Mouse (Mus musculus) megakaryocyte, adult 5-6 weeks (primary cell): Measurements from ENCODE around the gene Grem1. TPM values are rescaled to one million over a fixed set of nuclear protein-coding genes. Genes with fewer than 3 reads are reported as not detected.

Experiments used
- ATAC-seq: 2 replicates; pipeline ENCODE4 v1.8.0; 2016; ENCODE audit warnings: mild to moderate bottlenecking, inconsistent platforms; ENCODE audit not compliant: poor library complexity, severe bottlenecking
- total RNA-seq, 2 experiments: library from RNA; stranded (forward) in 1 of 2; stranded (reverse) in 1 of 2; fragments of 153-499, 151-499 nt in 1 of 2; fragments of 221-1000, 200-1000 nt in 1 of 2; gene quantifications; 2 replicates each; pipeline versions ENCODE4 v1.2.3 to v1.2.4; 2015 to 2017

Gene Grem1
- total RNA-seq (2015) (not detected in 2 replicates), total RNA-seq (2017) (0.15 TPM in 1 of 2 replicates, not detected in the other)

DNA sequence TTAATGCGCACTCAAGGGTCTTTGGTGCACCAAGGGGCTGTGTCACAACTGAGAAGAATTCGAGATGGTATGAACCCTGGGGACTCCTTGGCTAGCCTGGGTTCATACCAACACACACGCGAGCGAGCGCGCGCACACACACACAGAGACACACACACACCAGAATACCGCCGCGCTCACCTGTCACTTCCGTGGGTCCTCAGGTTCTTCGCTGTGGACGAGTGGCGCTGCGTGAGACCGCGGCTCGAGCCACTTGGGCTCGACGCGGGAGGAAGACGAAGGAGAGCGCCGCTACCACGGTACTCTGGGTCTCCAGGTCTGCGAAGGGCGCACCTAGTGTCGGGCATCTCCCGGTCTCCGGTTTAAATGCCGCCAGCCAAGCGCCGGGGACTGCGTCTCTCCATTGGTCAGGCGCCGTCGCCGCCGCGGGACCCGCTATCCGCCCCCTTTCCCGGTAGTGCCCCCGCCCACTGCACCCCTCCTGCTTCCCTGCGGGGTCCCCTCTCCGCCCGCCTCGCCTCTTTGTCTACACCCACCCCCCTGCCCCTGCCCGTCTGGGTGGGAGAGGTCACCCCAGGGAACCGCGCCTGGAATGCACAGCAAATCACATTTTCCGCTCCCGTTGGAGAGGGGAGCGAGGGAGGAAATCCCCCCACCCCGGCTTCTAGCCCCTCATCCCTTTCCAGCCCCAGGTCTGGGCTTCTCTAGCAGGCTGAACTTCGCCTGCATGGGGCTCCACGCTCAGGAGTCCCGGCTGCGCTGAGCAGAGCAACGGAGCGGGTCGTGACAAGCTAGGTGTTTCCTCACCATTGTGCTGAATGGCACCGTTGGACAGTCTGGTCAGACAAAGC lies at the start of gene Grem1:
TSS of gene Grem1 (minus strand) at position 336 of the 851 bp plus-strand sequence.
- ATAC-seq, result no peak

DNA sequence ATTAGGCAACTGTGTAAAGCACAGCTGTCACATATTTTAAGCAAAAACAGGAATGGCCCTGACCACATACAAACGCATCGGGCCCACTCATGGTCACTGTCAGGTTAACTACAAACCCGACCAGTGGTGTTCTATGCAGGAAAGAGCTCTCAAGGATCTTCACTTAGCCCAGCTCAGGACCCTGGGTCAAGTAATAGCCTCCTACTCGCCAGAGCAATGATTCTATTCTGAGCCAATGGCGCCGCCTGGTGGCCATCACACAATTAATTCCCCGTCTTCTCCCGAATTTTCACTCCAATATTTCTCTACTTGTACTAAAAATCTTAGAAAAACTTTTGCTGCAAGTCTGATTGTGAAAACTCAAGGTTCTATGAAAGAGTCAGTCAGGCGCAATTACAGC lies 49.2 kb upstream of the Grem1 start:
- ATAC-seq, result no peak

DNA sequence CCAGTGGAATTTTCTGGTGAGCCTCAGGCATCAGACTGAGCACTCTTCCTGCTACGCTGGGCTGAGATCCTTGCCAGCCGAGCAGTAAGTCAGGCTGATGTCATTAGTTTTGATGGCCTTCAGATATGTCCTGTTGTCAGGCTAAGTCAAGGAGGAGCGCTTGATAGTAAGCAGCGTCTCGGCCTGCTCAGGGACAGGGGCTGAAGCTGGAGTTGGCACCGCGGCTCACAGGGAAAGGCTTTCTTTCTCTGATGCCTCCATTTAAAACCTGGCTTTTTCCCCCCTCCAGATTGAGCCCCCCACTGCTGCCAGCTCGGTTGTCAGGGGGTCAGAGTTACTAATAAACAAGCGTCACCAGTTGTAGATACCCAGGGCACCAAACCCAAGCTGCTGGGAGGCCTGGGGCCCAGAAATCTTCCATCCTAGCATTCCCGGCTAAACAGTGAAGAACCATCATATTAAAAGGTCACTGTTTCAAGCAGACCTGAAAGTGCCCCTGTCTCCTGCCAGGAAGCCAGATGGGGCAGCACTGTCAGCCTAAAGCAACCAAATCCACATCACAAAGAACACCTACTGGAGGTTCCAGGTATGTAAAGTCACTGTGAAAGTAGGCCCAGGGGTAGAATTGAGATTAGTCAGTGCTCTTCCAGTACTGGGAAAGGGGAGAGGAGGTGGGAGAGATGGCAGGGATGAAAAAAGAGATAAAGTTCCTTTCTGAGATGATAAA lies 48.6 kb upstream of the Grem1 start:
- no peak for ATAC-seq

DNA sequence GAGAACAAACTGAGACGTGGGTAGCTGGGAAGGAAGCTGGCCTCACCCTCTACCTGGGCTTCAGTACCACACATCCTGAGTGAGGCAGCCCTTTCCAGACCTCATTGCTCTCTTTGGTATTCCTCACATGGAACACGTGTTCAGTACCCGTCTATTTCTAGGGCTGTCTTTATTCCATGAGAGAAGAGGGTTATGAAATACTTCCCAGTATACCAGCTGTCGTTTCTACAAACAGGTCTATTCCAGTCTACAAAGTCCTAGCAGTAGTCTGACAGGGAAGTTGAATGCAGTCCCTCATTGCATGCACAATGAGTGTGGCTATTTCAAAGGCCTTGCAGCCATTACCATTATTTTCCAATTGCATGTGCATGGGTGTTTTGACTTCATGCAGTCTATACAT lies 47.3 kb upstream of the Grem1 start:
- no peak for ATAC-seq

DNA sequence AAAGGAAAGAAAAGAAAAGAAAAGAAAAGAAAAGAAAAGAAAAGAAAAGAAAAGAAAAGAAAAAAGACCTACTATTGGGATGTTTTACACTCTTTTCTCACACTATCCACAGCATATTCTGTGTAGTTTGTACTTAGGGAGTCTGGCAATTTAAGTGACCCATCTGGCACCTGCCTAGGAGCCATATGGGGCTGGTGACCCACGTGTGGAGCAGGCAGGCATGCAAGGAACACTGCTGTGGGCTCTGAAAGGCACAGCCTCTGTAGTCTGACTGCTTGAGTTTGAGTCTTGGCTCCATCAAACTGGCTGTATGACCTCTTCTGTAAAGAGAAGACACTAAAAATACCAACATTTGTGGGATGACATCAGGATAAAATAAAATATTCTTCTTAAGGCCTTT lies 45.3 kb upstream of the Grem1 start:
- no peak for ATAC-seq

DNA sequence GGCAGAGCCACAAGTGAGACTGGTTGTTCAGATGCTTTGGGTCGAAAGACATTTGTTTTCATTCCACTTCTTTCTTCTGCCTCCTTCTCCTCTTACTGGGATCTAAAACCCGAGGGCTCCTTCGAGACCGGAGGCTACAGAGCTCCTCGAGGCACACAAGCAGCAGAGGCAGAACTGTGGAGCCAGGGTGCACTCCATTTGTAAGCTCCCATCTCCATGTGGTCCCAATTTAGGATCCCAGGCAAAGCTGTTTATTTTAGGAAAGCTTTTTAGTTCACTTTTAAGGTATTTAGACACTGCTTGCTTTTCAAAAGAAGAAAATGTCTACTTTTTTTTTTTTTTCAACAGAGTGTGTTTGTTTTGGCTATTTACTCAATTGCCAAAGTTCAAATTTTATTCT lies 42.4 kb upstream of the Grem1 start:
- no peak for ATAC-seq

DNA sequence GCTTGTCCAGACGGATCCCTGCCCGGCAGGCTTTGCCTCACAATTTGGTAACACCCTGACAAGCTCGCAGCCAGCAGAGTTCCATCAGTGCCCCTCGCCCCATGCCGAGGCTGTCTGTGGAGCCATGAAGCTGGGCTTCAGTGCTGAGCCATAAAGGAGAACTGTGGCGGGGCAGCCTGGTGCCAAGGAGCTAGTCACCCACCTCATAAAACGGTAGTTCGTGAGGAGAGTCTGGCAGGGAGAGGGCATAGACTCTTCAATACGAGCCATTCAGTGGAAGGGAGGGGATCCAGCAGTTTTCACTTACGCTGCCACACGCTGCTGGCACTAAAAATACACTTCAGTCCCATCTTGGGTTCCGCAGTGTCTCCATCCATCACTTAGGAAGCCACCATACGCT lies 40.2 kb upstream of the Grem1 start:
- no peak for ATAC-seq

DNA sequence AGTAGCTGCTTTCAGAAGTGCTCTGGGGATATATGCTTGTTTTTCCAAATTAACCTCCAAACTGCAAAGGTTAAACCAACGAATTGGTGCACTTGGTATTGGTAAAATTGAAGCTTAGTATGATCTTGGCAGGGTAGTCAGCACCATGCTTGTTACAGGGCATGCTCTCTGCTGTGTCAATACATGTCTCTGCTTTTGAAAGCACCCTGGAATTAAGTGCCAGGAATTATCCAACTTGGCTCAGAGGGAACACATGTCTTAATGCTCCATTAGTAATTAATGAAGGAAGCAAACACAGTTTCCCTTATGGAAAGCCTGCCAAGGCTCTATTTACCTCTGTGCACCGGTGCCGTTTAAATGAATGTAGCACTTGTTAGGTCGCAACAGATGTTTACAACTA lies 36.7 kb upstream of the Grem1 start:
- ATAC-seq, result no peak

DNA sequence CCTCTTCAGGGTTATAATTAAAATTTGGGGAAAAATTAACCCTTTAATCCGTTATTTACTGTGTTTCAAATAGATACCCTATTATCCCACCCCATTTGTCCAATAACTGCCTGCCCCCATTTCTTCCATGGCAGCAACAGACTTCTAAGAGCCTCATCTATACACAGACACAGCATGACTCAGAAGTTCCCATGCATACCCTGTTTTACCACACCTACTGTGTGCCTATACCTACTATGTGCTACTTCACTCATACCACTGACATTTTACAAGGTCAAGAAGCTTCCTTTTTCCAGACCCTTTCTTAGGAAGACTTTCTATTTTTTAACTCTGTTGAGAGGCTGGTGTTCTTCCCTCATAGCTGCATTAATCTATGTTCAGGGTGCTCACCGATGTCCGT lies 35.1 kb upstream of the Grem1 start:
- ATAC-seq, result no peak

DNA sequence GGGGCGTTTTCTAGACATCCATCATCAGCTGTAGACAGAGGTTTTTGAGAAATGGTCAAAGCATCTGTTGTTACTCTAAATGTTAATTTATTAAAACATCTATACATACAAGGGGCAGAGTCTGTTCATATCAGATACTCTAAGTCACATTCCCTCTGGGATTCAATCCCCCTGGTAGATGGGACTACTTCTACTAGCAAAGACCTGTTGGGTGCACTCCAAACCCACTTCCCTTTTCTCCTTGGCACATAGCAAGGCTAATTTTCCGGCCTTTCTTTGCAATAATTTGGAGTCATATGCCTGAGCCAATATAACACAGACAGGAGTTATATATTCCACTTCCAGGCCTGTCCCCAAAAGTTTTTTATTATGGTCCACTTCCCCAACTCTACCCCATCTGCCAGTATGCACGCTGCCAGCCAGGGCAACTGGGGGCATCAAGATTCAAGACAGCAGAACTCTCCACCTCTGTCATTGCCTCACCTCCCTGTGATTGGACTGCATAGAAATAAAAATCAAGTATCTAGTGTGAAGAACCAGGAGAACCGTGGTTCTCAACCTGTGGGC lies 30.5 kb upstream of the Grem1 start:
- ATAC-seq, result no peak

DNA sequence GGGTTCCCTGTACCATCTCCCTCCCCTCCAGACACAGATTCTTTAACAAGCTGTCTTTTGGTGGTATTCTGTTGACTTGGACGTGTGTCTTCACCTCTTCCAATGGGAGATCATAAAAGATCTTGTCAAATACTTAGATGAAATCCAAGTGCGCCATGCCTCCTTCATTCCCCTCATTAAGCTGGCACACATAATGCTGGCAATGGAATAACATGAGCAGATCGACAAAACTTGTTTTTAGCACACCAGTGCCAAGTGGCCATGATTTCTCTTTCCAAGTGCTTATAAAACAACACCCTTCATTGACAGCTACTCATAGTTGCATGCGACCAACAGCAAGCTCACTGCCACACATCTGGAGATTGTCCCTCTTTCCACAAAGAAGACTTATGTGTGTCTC lies 29.4 kb upstream of the Grem1 start:
- no peak for ATAC-seq

DNA sequence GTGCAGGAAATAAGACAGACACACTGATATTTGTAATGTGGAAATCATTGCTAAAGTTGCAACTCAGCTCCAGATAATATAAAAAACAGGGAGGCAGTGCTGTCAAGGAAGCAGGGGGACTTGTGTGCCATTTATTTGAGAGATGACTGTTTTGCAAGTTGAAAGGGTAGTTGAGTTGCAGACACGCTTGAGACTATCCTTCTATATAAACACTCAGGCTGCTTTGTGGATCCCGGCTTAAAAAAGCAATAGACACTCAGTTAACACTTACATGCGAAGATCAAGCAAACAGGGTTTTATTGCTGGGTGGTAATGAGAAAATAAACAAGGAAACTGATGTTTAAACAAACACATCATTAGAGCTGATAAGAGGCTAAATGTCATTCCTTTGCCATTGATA lies 26.4 kb upstream of the Grem1 start:
- ATAC-seq, result no peak

DNA sequence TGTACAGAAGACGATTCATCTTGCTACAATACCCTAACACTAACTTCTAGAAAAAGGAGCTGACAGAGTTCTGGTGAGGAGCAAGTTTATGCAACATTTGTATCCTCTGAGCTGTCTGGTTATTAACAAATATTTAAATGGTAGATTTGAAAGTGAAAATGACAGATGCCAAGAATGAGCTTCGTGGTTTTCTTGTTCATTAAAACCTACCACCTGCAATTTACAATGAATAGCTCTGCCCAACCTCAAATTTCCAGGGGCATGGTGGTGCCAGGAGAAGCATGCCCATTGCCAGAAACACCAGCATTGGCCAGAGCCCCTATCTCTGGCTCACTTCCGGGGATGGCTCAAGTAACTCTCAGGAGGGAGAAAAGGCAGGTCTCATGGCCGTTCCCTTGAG lies 23.1 kb upstream of the Grem1 start:
- ATAC-seq, result no peak

DNA sequence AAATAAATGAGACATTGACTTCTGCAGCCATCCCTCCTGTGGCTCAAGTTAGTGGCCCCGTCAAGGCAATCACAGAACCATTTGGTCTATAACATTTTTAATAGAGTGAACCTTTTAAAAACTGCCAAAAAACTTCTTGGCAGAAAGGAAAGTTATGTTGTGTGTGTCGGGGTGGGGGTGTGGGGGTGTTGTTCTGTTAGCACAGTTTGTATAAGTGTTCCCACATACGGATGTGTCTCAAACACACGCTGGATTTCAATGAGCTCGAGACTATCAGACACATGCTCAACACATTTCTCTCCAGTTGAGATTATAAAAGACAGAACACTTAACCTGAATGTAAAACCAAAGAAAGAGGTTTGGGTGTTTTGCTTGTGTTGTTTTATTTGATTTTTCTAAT lies 22.7 kb upstream of the Grem1 start:
- ATAC-seq, result no peak

DNA sequence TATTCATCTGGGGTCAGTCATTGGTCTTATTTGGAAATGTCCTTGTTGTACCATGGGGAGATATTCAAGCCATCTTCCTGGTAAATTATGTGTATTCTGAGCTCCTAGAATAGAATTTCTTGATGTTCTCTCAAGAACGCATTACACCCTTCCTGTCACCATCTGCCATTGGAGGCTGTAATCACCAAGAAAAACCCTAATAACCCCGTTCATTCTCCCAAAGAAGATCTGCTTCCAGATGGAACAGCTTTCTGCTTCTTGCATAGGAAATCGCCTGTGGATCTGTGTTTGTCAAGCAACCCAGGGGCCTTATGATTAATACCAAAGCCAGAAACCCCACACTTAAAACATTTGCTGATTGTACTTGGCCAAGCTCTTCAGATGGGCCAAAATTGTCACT lies 20.9 kb upstream of the Grem1 start:
- no peak for ATAC-seq

DNA sequence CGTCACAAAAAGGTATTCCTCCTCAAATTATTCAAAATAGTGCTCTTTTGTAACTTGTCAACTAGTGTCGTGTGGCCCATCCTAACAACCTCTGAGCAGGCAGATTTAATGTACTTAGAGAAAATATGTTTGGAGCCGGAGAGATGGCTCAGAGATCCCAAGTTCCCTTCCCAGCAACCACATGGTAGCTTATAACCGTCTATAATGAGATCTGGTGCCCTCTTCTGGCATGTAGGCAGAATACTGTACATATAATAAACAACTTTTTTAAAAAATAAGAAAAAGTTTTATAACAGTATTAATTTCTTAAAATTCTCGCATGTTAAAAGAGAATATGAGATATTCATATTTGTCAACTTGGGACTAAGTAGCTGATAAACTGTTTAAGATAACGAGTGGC lies 19.6 kb upstream of the Grem1 start:
- no peak for ATAC-seq

DNA sequence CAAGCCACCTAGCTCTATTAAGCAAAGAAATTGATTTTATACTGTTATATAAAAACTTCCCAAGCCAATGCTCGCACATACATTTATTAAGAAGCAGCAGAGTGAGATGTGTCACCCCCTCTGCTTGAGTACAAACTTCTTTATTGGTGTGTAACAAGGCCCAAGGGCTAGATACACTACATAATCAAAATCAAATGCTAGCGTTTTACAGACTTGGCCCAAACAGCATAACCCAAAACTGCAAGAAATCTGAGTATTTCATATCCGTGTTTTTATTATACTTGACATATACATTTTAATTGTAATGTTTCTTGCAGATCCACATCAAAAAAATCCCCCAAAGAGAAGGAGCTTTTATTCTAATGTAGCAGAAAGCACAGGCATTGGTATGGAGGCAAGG lies 17.9 kb upstream of the Grem1 start:
- no peak for ATAC-seq

DNA sequence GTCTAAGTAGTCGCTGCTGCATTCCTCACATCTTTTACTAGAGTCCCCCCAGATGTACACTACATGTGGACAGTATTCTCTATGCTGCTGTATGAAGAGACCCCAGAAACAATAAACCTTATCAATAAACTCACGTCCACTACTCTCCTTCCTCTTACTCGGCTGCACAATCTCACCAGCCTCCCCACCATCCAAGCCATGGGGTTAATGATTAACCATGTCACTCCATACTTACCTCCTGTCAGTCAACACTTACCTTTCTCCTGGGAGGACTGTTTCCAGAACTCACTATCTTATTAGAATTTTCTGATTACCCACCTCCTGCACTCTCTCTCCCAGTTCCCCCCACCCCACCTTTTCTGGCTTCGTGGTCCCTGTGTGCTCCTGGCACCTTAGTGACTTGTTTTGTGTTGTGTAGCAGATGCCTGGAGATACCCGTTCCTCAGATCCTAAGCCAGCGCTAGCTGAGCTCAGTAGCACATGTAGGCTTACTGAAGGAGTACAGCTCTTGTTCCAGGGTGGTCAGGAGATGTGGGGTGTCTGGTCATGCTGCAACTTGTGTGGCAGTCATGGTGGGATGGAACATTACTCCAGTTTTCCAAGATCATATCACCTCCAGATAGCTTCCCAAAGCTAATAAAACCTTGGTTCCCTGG lies 15.8 kb upstream of the Grem1 start:
- ATAC-seq, result no peak

DNA sequence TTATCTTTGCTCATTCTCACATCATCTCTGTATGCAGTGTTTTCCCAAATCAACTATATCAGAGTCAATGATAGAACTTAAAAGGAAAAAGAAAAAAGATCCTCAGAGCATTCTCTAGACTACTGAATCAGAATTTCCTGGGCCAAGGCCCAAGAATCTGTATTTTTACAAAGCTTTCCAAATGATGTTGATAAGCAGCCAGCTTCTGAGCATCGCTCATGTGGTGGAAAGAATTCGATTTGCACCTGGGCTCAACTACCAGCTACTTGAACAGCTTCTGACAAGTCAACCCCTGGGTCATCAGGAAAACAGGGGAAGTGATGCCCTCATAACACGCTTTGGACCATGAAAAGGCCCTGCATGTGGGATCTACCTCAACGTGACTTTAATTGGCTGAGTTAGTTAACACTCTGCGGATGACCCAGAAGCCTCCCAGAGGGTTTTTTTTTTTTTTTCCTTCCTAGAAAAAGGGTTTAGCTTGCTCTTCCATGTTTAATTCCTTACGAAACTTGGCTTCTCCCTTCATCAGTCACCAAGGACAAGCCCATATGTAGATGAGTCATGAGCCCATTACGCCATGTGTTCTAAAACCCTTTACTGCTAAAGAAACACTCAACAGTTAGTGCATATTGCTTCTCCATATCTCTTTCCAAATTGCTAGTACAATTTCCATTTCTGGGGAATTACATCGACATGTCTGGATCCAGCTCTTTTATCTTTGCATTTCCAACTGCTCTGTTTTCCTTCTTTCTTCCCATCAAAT lies 10.3 kb upstream of the Grem1 start:
- ATAC-seq, result no peak

DNA sequence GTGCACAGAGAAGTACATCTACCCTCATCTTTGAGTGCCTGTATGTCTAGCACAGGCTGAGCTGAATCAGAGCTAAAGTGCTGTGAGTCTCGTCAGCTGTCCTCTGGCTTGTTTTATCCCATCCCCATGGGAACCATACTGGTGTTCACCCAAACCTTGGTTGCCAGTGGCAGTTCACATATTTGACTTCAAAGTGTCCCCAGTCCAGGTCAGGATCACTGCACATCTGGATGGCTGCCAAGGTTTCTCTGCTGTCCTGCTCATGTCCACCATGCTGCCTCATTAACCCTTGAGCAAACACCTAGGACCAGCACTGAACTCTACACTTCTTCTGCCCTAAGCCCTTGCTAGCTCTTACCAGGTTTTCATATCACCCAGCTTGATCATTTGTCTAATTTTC lies 7.4 kb upstream of the Grem1 start:
- ATAC-seq, result no peak

DNA sequence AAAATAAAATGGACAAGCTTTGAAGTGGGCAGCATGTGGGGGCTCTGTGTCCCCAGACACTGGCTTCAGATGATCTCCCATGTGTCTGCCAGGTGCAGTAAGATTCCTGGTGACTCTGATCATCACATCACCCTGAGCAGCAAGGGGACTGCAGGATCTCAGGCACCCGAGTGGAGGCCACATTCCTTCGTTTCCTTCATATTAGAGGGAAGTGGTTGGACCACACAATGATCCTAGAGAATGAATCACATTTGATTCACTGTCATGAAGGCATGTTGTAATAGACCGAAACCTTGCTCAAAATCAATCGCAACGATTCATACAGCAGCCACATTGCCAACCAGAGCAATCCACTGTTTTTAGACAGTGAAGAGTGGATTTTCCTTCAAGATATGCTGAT lies 6.5 kb upstream of the Grem1 start:
- ATAC-seq, result no peak
